Mouse (Mus musculus) MN1 (cell line): ENCODE results near the gene Sort1.

Experiments used
- DNase-seq: peaks from one replicate; pipeline ENCODE4 v3.0.0-alpha.2; 2016; ENCODE audit warnings: low spot score

The Sort1 gene

GRCm38 (mm10) chr3:108383485-108384354 is 99.8 kb downstream of the Sort1 start, which contains the start of gene Psrc1:
Psrc1 (plus strand) TSS chr3:108383839.
- peak; percentile 76 for DNase-seq

GRCm38 (mm10) chr3:108384425-108384824 is 100.5 kb downstream of the Sort1 start:
- no peak for DNase-seq

DNA sequence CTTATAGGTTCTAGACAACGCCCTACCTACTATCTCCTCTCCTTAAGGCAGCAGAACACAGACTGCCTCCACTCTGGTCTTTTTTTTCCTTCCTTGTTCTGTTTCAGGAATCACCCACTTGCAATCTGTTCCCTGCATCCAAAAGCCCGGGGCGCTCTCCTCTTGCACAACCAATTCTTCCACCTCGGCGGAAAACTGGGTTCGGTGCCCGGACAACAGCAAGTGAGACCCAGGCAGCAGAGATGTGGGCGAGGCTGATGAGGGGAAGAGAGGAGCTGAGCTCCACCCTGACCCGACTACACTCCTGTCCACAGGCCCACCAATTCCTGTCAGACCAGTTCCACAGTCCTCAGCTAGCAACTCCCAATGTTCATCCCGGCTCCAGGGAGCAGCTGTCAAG is 102.3 kb downstream of the Sort1 start:
- no peak for DNase-seq

GRCm38 (mm10) chr3:108389111-108389545 is 105.2 kb downstream of the Sort1 start:
- DNase-seq, result peak; percentile 95

GRCm38 (mm10) chr3:108392299-108392698 is 108.4 kb downstream of the Sort1 start:
- no peak for DNase-seq

- DNase-seq, result no peak
These were observed 108.9 kb downstream of the Sort1 start for GRCm38 (mm10) chr3:108392793-108393192.

- no peak for DNase-seq
These were observed 114.4 kb downstream of the Sort1 start for GRCm38 (mm10) chr3:108398281-108398680.

DNA sequence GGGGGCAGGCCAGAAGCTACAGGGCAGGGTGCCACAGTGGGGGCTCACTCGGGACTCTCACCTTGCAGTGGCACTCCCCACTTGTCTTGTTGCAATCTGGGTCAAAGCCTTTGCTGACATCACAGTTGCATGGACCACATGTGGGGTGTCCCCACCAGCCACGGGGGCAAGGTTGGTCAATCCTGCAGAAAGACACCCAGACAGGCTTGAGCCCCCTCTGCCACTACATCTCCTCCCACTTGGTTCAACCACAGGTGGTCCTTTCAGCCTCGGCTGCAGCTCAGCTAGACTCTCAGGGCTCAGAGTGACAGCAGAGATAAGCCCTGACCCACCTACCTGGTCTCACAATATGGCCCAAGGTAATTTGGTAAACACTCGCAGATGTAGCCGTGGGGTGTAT is 116.6 kb downstream of the Sort1 start:
- no peak for DNase-seq

DNA sequence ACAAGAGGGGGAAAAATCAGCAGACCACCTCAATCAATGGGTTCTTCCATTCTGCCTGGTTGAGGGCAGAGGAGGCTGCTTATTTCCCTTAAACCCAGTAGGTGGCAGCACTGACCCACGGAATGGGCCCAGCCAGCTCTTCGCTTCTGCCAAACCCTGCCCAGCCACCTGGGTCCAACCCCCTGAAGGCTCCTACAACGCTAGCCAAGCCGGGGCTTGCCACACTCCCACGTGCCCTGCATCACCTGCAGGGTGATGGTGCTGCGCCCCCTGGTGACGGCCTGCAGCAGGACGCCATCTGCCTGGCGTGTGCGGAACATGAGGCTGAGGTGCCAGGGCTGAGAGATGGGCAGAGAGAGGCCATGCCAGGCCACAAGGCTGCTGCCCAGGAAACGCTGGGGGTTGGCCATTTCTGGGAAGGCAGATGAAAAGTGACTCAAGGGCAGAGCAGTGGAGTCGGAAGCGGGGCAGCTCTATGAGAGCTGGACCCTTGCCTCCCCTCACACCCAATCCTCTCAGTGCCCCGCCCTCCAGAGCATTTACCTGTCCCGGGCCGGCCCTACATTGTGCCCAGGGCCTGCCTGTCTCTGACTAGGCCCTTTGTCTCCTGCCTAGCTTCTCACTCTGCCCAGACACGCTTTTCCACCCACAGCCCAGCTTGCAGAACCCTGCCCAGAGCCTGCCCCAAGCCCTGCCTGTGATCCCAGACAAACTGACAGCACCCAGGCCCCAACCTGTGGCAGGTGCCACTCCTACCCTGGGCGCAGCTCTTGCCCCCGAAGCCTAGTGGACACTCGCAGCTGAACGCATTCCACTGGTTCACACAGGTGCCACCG is 118.0 kb downstream of the Sort1 start:
- peak; percentile 95 for DNase-seq

DNA sequence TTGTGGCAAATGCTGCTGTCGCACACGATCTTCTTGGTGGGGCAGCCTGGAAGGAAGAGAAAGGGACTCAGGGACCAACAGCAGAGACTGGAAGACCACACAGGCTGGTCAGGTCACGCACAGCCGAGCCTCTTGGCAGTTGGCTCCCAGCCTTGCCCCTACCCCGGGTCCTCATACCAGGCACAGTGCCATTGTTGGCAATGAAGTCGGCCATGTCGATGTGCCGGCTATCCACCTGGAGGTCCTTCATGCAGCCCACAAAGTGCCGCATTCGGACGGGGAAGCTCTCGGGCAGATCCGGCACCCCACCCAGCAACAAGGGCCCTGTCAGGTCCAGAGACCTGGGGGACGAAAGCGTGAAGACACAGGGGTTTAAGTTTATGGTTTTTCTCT is 118.6 kb downstream of the Sort1 start:
- no peak for DNase-seq

- DNase-seq, result peak; percentile 64
These were observed 121.8 kb downstream of the Sort1 start for GRCm38 (mm10) chr3:108405536-108406305.

DNA sequence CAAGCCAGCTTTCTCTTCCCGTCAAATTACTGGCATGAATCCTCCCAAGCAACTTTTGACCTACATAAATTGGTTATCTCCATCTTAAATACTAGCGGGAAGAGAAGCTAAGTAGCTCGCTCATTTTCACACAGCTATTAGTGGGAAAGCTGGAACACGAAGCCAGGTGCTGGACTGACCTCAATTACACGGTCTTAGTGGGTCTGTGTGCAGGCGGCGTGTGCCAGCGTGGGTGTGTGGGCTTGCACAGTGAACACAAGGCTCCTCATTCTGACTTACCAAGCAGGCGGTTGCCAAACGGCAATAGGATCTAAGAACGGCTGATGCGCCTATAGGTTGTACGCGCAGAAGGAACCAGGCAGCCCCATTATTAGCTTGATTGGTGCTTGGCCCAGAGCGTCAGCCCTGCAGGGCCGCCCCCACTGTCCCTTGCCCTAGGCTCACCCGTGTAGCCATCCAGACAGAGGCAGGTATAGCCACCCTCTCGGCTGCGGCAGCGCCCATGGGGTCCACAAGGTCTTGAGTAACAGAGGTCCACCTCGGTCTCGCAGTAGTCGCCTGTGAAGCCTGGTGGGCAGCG is 122.5 kb downstream of the Sort1 start:
- peak; percentile 37 for DNase-seq

DNA sequence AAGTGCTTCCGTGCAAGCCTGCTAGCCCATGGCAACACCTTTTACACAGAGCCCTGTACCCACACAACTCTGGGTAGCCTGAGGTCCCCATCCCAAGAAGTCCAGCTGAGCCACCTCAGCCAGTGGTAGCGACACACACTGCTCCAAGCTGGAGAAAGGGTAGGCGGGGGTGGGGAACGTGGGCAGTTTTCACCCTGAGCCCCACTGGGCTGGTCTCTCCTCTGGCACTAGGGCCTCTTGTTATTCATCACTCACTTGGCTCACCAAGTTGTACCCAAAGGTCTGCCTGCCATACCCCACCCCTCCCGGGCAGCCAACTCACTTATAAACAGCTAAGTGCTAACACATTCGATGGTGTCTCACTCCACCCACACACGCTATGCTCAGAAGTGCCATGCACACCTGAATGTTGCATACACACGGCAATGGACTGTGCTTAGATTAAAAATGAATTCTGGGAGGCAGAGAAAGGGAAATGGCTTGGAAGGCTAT is 124.7 kb downstream of the Sort1 start:
- DNase-seq, result no peak

DNA sequence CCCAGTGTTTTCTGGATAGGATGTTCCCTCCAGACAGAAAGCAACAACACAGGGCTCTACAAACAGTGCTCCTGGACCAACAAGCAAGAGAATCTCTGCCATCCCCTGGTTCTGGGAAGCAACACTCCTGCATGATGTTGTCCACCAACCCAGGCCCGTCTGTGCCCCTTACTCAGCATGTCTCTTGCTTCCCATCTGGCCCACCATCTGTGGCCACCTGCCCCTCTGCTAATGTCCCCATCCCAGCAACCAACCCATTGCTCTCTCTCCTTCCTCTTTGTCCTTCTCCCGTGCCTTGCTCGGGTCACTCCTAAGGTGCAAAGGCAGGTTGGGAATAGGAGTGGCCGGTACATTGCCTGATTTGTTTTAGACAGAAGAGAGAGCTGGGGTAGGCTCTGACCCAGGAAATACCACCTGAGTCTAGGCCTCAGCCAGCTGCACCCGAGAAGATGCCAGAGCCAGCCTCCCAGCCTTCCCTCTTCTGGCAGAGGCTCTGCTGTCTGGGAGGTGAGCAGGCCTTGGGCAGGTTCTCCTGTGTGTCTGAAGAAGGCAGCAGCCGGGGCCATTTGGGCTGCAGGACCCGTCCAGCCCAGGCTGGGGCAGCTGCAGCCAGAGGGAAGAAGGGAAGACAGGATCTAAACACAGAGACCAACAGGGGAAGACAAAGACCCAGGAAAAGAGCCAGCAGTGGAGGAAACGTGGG is 125.9 kb downstream of the Sort1 start:
- DNase-seq, result no peak

GRCm38 (mm10) chr3:108410359-108410714 is 126.5 kb downstream of the Sort1 start:
- no peak for DNase-seq
